Mouse (Mus musculus): Measurements from ENCODE around the gene Hyal2.

DNA sequence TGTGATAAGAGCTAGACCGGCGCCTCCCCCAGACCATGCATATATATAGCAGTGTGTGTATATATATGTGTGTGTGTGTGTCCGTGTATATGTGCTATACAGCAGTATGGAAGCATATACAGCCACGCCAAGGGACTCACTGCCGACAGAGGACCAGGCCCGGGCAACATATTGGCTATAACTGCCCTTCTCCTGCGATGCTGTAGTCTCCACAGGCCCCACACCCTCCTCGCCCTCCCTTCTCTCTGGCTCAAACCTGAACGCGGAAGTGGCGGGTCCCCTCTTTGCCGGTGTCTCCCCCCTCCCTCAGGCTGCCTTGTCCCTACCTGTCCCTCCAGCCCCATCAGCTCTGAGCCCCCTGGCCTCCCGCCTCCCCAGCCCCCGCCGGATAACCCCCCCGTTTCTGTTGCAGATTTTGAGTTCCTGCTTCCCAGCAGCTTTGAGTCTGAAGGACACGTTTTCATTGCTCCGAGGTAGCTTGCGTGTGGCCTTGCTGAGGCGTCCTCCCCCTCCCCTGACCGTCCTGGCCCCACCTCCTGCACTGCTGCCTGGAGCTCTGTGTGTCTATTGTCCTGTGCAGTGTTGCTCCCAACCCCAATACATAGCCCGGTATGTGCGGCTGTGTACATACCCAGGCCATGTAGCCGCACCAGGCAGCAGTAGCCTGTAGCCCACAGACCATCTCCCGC is 45.9 kb upstream of the Hyal2 start:
- TF ChIP-seq TAL1 (IDR thresholded peaks at IDR 0.05; ENCODE audit: low read length): no peak
- no peak for TF ChIP-seq GATA1 (IDR thresholded peaks at IDR 0.05; ENCODE audit: low read length)
